Mouse (Mus musculus) megakaryocyte, embryonic 14.5 days (primary cell): ENCODE results near the gene Ttc38.

Experiments used
- FLI1 ChIP-seq: IDR thresholded peaks from 2 replicates; pipeline ENCODE4 v1.6.1; 2012; ENCODE audit warnings: low read length, inconsistent platforms, mixed read lengths
- GATA1 ChIP-seq: IDR thresholded peaks from 3 replicates; pipeline ENCODE4 v1.6.1; 2012; ENCODE audit warnings: mixed read lengths, low read length, inconsistent platforms, borderline replicate concordance

- TF ChIP-seq GATA1 (no peak), FLI1 (no peak)
These were observed 68.2 kb downstream of the Ttc38 start for GRCm38 (mm10) chr15:85900318-85900717.
